ENCODE assay signal across 9 mouse cellular contexts in the genomic region with DNA sequence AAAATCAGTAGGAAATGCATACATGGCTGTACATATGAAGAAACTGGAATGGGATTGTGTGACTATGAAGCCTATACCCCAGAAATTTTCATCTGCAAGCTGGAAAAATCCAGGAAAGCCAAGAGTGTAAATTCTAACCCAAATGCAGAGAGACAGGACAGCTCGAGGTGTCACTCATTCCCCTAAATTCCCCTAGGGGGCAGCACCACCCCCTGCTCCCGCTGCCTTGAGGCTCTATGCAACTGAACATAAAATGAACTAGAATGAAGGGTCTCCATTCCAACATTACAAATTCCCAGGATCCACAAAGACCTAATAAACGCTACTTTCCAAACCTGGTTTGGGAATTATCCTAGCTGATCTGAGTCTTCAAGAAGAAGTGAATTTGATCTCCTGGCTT. TPM values are rescaled to one million over a fixed set of nuclear protein-coding genes. Genes with fewer than 3 reads are reported as not detected.
A peak's percentile ranks its signal among the peaks of the same experiment; 100 is the strongest.
DNase-seq lines count a peak whose midpoint lies in the region; ATAC-seq and TF ChIP-seq lines count a peak whose summit lies in the region.
"Had no signal": no experiment of that assay in that cellular context is flagged by ENCODE, and none has a peak within 500 bp of the region (broad histone marks: within the 10 kb centered on the region; RNA-seq: fewer than 3 reads in every experiment).

No protein-coding gene starts in this region.

- H3K9me3 ChIP-seq in neural tube, embryonic 15.5 days (replicated peaks), result no peaks in the 10 kb centered on the region
- H3K9me3 ChIP-seq in limb, embryonic 11.5 days (ENCODE audit: control insufficient read depth, low read length), result no peaks in the 10 kb centered on the region

- no peaks in the 10 kb centered on the region for H3K27me3 ChIP-seq in neural tube, embryonic 15.5 days (replicated peaks)
- no peaks in the 10 kb centered on the region for H3K27me3 ChIP-seq in limb, embryonic 11.5 days (ENCODE audit: control insufficient read depth, insufficient read depth, low read length)

- H3K36me3 ChIP-seq in neural tube, embryonic 15.5 days, result no peaks in the 10 kb centered on the region
- no peaks in the 10 kb centered on the region for H3K36me3 ChIP-seq in limb, embryonic 11.5 days (ENCODE audit: control insufficient read depth, insufficient read depth, low read length)

- no peak for ATAC-seq in neural tube, embryonic 15.5 days (ENCODE audit: low FRiP score)
- 0 out of 2 replicates have a peak, but pooled peaks have one; percentile 63 for ATAC-seq in erythroid progenitor cell, adult 5-6 weeks (replicated peaks; ENCODE audit: low FRiP score, poor library complexity, severe bottlenecking)
- no peak for ATAC-seq in limb, embryonic 11.5 days (ENCODE audit: insufficient number of reproducible peaks, low FRiP score, low TSS enrichment, low read depth)

- DNase-seq in gastrocnemius, adult 2 months, result peak; percentile 53
- DNase-seq in gastrocnemius, postnatal 25 days, result no peak
- DNase-seq in neural tube, embryonic 10.5 days (ENCODE audit: extremely low spot score, low spot score), result peak; percentile 40
- DNase-seq in limb, embryonic 11.5 days (ENCODE audit: low spot score), result peak; percentile 69
- DNase-seq in testis, postnatal 10 days (ENCODE audit: low spot score), result peak; percentile 65

- 6% methylated on average over 3 of the region's 3 CpGs for WGBS in neural tube, embryonic 15.5 days
- 5% methylated on average over 3 of the region's 3 CpGs for WGBS in bone marrow, adult 2 months
- WGBS in limb, embryonic 11.5 days, result 15% methylated on average over 3 of the region's 3 CpGs

- intact Hi-C loops in gastrocnemius, adult 2 months (cut with DNase I), result loop anchor here (2.0 kb wide), 1 partner anchor 102 kb away; the partner anchor contains the start of genes Larp7 and Zgrf1

- peak; percentile 84 for TF ChIP-seq CTCF in gastrocnemius, adult 2 months (IDR thresholded peaks at IDR 0.05)
- peak; percentile 66 for TF ChIP-seq CTCF in bone marrow, adult 2 months (IDR thresholded peaks at IDR 0.05; ENCODE audit: control insufficient read depth, insufficient read depth, low read length)

- no peak for TF ChIP-seq POLR2A in bone marrow, adult 2 months (IDR thresholded peaks at IDR 0.05; ENCODE audit: borderline replicate concordance, control insufficient read depth, low read depth, low read length)

- H3K9ac ChIP-seq in neural tube, embryonic 15.5 days (replicated peaks), result no peak overlapping the region
- no peak overlapping the region for H3K9ac ChIP-seq in limb, embryonic 11.5 days (ENCODE audit: low read length)

- H3K27ac ChIP-seq in gastrocnemius, adult 2 months, result no peak overlapping the region
- no peak overlapping the region for H3K27ac ChIP-seq in neural tube, embryonic 15.5 days (replicated peaks)
- H3K27ac ChIP-seq in bone marrow, adult 2 months (ENCODE audit: control insufficient read depth, insufficient read depth, low read depth, low read length, poor library complexity), result no peak overlapping the region
- H3K27ac ChIP-seq in limb, embryonic 11.5 days (replicated peaks; ENCODE audit: low read depth, low read length), result no peak overlapping the region

- H3K4me2 ChIP-seq in neural tube, embryonic 15.5 days, result no peak overlapping the region
- no peak overlapping the region for H3K4me2 ChIP-seq in limb, embryonic 11.5 days (ENCODE audit: low read depth, severe bottlenecking)

- no peak overlapping the region for H3K4me3 ChIP-seq in gastrocnemius, adult 2 months
- no peak overlapping the region for H3K4me3 ChIP-seq in neural tube, embryonic 15.5 days (replicated peaks)
- no peak overlapping the region for H3K4me3 ChIP-seq in bone marrow, adult 2 months (replicated peaks; ENCODE audit: control insufficient read depth, low read depth, low read length)
- H3K4me3 ChIP-seq in limb, embryonic 11.5 days (ENCODE audit: low read depth, low read length), result no peak overlapping the region
- H3K4me3 ChIP-seq: myocyte had no signal

- no peaks in the 10 kb centered on the region for H3K4me1 ChIP-seq in neural tube, embryonic 15.5 days
- H3K4me1 ChIP-seq in bone marrow, adult 2 months (ENCODE audit: control insufficient read depth, insufficient read depth, low read length), result no peaks in the 10 kb centered on the region
- no peaks in the 10 kb centered on the region for H3K4me1 ChIP-seq in limb, embryonic 11.5 days (ENCODE audit: control insufficient read depth, insufficient read depth, low read length)

RNA-seq across cellular contexts. Expression of gene Ank2, which starts 48.1 kb away (rescaled TPM):
- 100 to 1,000 TPM in 1 of 2 experiments, 10 to 100 TPM in 1; 94.5 to 154 TPM for total RNA-seq in gastrocnemius, adult 2 months (2021)
- total RNA-seq in gastrocnemius, postnatal 25 days (2021), result 10 to 100 TPM; 93.4 to 95.2 TPM
- 136 and 166 TPM in 2 replicates for polyA plus RNA-seq in neural tube, embryonic 15.5 days (2015; fragmentation: Nextera tagmentation; extraction: Ambion mirVana)
- 1.1 and 5.5 TPM in 2 replicates for polyA plus RNA-seq in bone marrow, adult 2 months (2011; ENCODE audit: insufficient read depth, insufficient read length, low replicate concordance, missing spikeins)
- not detected in 2 replicates for total RNA-seq in erythroid progenitor cell, adult 5-6 weeks (2015; ENCODE audit: low replicate concordance)
- total RNA-seq in erythroid progenitor cell, adult 5-6 weeks (2017; ENCODE audit: low replicate concordance), result 0.90 and 1.2 TPM in 2 replicates
- 16.6 and 17.1 TPM in 2 replicates for polyA plus RNA-seq in limb, embryonic 11.5 days (2014; fragmentation: Nextera tagmentation; extraction: Ambion mirVana)

Comparison
In these comparisons a context has a peak if more than half of its experiments do, and no peak if none do; other contexts are left out.
1. RNA of gene Ank2, which starts 48.1 kb away (total RNA-seq): 94.5 to 154 TPM in gastrocnemius, adult 2 months and 93.4 to 95.2 TPM in gastrocnemius, postnatal 25 days; 0.90 to 1.2 TPM in erythroid progenitor cell, adult 5-6 weeks; every median in the first group is over 10 times any median in the second.